Mouse (Mus musculus) E14TG2a.4 (cell line): ENCODE data around the gene Bdh1.
"Not testable (repeated sequence)": the region's sequence is repeated elsewhere in the genome, so short reads cannot be mapped to it uniquely, and the experiment has no call there.

ENCODE experiments used
- H3K27me3 ChIP-seq: 2 replicates; pipeline ENCODE4 v1.6.1; 2014; ENCODE audit warnings: low read length, control low read depth; ENCODE audit not compliant: insufficient read depth
- H3K36me3 ChIP-seq: 2 replicates; pipeline ENCODE4 v1.6.1; 2014; ENCODE audit warnings: low read length, control low read depth; ENCODE audit not compliant: insufficient read depth
- H3K4me1 ChIP-seq: replicated peaks from 2 replicates; pipeline ENCODE4 v1.6.1; 2014; ENCODE audit warnings: low read depth, low read length, control low read depth
- H3K4me3 ChIP-seq: replicated peaks from 2 replicates; pipeline ENCODE4 v1.5.1; 2014; ENCODE audit warnings: mild to moderate bottlenecking, low read length
- H3K9me3 ChIP-seq: 2 replicates; pipeline ENCODE4 v1.6.1; 2014; ENCODE audit warnings: low read length, control low read depth
- CTCF ChIP-seq: conservative IDR thresholded peaks from 2 replicates; pipeline ENCODE4 v1.5.1; 2014; ENCODE audit warnings: low read length
- NANOG ChIP-seq: IDR thresholded peaks from 2 replicates; pipeline ENCODE4 v1.6.1; 2014; ENCODE audit warnings: borderline replicate concordance, low read length, mixed read lengths
- POU5F1 ChIP-seq: IDR thresholded peaks from 2 replicates; pipeline ENCODE4 v1.6.1; 2014; ENCODE audit warnings: low read length, borderline replicate concordance

Gene Bdh1

DNA sequence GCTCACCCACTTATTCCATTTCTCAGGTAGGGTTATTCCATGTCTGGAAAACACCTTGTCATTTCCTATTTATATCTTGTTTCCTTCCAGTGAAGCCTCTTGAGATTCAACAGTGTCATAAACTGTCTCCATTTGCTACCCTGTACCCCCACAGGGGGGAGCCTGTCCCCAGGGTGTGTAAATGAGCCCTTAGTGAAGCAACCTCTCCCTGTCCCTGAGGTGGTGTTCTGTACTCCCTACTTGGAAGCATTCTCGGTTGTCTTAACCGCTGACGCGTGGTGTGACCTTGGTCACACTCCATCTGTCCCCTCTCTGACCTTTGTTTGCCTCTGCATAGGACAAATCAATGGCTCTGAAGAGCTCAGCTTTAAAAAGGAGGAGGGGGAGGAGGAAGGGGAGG, 43.5 kb downstream of the Bdh1 start:
- peaks cover 56% of the 10 kb centered on the region for H3K4me1 ChIP-seq
- H3K9me3 ChIP-seq = peaks cover 20% of the 10 kb centered on the region
- no peak overlapping the region; the same call in 1 of the 2 replicates for H3K4me3 ChIP-seq
- no peaks in the 10 kb centered on the region for H3K36me3 ChIP-seq
- TF ChIP-seq CTCF = 0 out of 2 replicates have a peak, but pooled peaks have one; percentile 13
- no peak for TF ChIP-seq NANOG
- peaks cover 4% of the 10 kb centered on the region; the same call in 1 of the 2 replicates for H3K27me3 ChIP-seq

DNA sequence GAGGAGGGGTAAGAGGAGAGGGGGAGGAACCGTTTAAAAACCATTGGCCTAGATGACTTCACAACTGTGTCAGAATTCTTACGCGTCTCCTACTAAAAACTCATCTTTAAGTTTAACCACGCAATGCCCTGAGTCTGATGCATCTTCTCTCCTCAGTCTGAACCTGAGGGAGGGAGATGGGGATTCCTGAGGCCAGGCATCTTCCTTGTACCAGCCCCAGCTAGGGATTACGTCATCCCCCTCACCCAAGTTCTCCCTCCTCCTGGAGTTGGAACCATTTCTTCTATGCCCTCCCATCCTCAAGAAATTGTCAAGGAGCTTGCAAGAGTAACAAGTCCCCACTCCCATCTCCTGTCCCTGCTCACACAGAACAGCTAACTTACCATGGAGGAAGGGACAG, 44.0 kb downstream of the Bdh1 start:
- no peak overlapping the region for H3K4me3 ChIP-seq
- TF ChIP-seq NANOG = no peak
- no peak for TF ChIP-seq CTCF
- TF ChIP-seq POU5F1 = no peak
- peaks cover 1% of the 10 kb centered on the region; the same call in 1 of the 2 replicates for H3K27me3 ChIP-seq
- H3K9me3 ChIP-seq = peaks cover 20% of the 10 kb centered on the region
- H3K36me3 ChIP-seq = no peaks in the 10 kb centered on the region
- peaks cover 51% of the 10 kb centered on the region for H3K4me1 ChIP-seq

DNA sequence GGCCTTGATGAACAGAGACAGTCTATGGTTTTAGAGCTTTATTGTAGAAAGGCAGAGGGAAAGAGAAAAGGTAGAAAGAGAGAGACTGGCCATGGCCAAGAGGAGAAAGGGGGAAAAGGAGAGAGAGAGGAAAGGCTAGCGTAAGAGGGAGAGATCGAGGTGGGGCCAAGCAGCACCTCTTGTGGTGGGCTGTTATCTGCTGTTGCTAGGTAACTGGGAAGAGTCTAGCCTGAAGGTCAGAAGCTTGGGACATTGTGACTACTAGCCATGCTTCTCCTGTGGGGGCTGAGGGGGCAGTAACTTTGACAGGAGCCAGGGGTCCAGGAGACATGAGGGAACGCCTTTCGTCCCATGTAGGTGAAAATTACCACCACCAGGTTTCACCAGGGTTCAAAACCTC, 48.7 kb downstream of the Bdh1 start:
- peaks cover 26% of the 10 kb centered on the region for H3K9me3 ChIP-seq
- not testable (repeated sequence) for H3K36me3 ChIP-seq, H3K27me3 ChIP-seq, H3K4me3 ChIP-seq
- H3K4me1 ChIP-seq = peaks cover 11% of the 10 kb centered on the region

DNA sequence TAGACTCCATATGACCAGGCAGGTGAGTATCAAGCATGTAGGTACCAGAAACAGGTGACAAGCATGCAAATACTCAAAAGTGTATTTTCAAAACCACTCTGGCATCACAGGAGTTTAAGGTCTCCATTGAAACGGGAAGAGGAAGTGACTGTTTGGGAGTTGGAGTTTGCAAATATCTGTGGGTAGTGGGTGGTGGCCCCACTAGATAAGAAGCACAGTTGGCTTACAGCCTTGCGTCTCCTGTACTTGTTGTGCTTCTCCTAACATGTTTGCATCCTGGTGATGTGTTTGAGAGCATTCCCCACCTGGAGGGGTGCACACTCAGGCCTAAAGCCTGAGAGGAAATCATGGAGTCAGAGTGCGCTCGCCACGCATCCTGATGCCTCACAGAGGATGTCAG, 49.9 kb downstream of the Bdh1 start:
- no peak overlapping the region for H3K4me3 ChIP-seq
- peaks cover 26% of the 10 kb centered on the region for H3K9me3 ChIP-seq
- H3K27me3 ChIP-seq = peaks cover 5% of the 10 kb centered on the region; the same call in 1 of the 2 replicates
- no peaks in the 10 kb centered on the region for H3K36me3 ChIP-seq
- peaks cover 9% of the 10 kb centered on the region for H3K4me1 ChIP-seq
- TF ChIP-seq CTCF = no peak
- TF ChIP-seq NANOG = no peak
- no peak for TF ChIP-seq POU5F1

DNA sequence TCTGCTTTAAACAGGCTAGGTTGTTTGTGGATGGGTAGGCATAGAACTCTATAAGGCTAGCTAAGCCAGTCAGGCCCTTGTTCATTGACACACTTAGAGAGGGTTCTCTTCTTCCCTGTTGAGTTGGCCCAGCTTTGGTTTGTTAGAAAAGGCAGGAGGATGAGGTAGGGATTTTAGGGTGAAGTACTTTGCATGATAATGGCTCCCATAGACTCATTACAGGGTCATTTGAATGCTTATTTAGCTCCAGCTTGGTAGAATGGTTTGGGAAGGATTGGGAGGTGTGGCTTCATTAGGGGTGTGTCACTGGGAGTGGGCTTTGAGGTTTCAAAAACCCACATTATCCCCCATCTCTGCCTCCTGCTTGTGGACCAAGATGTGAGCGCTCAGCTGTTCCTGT, 51.1 kb downstream of the Bdh1 start:
- Histone ChIP-seq H3K4me1 (peaks cover 9% of the 10 kb centered on the region), H3K27me3 (peaks cover 5% of the 10 kb centered on the region; the same call in 1 of the 2 replicates), H3K9me3 (peaks cover 26% of the 10 kb centered on the region), H3K36me3 (no peaks in the 10 kb centered on the region), H3K4me3 (no peak overlapping the region)
- TF ChIP-seq NANOG = no peak
- no peak; the same call in 1 of the 2 replicates for TF ChIP-seq POU5F1
- TF ChIP-seq CTCF = no peak

DNA sequence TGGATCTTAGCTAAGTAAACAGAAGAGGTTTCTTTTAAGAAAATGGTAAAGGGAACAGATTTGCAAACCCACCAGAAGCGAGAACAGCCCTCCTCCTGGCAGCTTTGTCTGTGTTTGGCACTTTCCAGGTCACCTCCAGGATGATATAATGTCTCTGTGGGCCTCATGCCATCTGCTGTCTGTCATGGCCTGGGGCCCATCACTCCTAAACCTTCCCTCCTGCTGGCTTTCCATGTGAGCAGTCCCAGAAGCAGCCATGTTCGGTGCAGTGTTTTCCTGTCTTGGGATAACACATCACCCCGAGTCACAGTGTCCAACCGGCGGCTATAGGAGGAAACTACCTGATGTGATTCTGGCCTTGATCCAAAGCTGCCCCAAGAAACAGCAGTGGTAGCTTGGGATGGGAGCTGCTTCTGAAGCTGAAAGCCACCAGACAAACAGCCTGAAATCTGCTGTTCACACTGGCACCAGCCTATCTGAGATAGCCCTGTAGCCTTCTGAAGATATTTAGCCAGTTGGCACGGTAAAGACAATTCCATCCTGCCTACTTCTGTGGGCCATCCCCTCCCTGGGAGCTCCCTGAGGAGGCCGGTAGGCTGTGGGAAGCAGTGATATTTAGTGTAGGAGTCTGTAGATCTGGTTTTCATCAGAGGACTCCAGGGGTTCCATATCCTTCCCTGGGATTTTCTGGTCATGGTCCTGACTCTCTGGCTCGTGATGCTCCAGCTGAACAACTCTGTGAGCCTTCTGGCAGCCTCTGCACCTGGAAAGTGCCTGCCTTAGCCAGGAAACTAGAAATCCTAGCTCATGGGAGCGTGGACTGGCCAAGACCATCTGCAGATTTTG, 53.3 kb downstream of the Bdh1 start:
- H3K4me3 ChIP-seq = no peak overlapping the region
- H3K9me3 ChIP-seq = peaks cover 10% of the 10 kb centered on the region
- H3K36me3 ChIP-seq = no peaks in the 10 kb centered on the region
- peaks cover 4% of the 10 kb centered on the region; the same call in 1 of the 2 replicates for H3K4me1 ChIP-seq
- 0 out of 2 replicates have a peak, but pooled peaks cover 5% of the 10 kb centered on the region for H3K27me3 ChIP-seq
- TF ChIP-seq NANOG = no peak
- no peak for TF ChIP-seq POU5F1
- no peak for TF ChIP-seq CTCF

DNA sequence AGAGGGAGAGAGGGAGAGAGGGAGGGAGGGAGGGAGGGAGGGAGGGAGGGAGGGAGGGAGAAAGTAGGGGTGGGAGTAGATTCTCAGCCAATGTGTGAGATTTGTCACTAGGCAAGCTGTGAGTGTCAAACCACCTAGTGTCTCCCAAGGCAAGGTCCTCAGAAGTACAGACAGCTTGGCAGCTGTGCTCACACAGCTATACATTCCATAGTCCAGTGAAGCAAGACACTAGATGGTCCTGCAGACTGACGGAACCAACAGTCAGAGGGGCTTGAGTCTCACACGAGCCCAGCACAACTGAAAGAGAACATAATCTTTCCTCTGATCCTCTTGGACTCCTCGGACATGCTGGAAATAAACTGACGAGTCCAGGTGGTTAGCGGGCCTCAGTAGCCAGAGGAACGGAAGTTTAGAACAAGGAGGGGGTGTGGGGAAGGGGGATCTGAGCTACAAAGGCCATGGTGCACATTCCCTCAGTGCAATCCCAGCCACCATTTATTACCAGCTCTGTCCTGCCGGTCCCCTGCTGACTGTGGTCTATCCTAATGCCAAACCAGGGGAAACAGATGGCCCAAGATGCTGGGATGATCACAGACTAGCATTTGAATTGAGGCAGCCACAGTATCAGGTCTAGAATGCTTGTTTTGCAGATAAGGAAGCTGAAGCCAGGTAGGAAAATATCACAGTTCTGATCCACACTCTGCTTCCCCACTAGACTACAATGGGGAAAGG, 55.0 kb downstream of the Bdh1 start:
- TF ChIP-seq CTCF (no peak), POU5F1 (no peak), NANOG (no peak)
- Histone ChIP-seq H3K36me3 (no peaks in the 10 kb centered on the region), H3K27me3 (0 out of 2 replicates have a peak, but pooled peaks cover 8% of the 10 kb centered on the region), H3K4me3 (no peak overlapping the region), H3K9me3 (peaks cover 18% of the 10 kb centered on the region), H3K4me1 (peaks cover 4% of the 10 kb centered on the region; the same call in 1 of the 2 replicates)

DNA sequence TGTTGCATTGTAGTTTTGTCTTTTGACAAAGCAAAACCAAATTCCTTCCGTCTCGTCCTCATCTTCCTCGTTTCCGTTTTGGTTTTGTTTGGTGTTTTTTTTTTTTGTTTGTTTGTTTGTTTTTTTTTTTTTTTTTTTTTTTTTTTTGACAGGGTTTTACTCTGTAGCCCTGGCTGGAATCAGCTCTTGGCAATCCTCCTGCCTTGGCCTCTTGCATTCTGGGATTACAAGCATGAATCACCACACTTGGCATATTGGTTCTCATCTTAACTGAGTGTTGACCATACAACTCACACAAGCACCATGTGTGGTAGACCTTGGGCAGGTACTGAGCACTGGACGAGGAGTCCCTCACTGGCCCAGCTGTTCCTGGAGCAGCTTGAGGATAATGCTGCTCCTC, 63.3 kb downstream of the Bdh1 start:
- Histone ChIP-seq H3K9me3 (peaks cover 8% of the 10 kb centered on the region; the same call in 1 of the 2 replicates), H3K4me3 (no peak overlapping the region), H3K36me3 (no peaks in the 10 kb centered on the region), H3K27me3 (0 out of 2 replicates have a peak, but pooled peaks cover 3% of the 10 kb centered on the region), H3K4me1 (peaks cover 25% of the 10 kb centered on the region)
- TF ChIP-seq CTCF (no peak), POU5F1 (no peak), NANOG (no peak)
